Mouse (Mus musculus) heart, postnatal 10 days (tissue): Measurements from ENCODE around the gene D330020A13Rik. TPM values are rescaled to one million over a fixed set of nuclear protein-coding genes. Genes with fewer than 3 reads are reported as not detected.

ENCODE experiments used
- DNase-seq, 2 experiments: peaks; one replicate each; pipeline ENCODE4 v3.0.0; 2021
- intact Hi-C: fragments of 180-260 bp; cut with DNase I; formaldehyde crosslinking; loops from one replicate; pipeline ENCODE4 v1.15.1; 2025
- total RNA-seq, 2 experiments: library from RNA; stranded (reverse); gene quantifications; 2 replicates each; pipeline ENCODE4 v1.2.3; 2021

The D330020A13Rik gene
- total RNA-seq: not detected

DNA sequence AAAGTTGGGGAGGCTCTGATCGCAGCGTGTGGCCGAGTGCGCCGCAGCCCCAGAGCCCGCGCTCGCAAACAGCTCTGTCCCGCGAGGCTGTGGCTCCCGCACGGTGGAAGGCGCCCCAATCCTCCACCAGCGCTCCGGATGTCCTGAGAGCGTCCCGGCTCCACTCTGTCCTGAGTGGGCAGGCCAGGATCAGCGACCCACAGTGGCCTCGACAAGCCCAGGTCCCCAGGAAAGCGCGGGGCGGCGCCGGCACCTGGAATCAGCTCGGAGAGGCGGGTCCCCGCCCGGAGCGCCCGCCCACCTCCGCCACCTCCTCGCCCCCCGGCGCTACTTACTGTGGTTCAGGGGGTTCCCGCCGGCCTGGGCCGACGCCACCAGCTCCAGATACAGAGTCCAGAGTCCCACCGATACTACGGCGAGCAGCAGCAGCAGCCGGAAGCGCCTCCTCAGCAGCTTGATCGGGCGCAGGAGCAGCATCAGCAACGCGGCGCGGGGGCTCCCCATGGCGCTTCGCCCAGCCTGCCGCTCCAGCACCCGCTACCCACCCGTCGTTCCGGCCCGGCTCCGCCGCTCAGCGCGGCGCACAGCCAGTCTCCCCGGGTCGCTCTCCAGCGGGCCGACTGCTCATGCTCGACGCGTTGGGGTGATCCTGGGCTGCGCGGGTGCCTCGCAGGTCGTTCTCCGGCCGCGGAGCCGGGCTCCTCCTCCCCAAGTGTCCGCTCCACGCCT lies at the start of gene D330020A13Rik, which contains the start of gene B4galnt3:
Gene D330020A13Rik (plus strand): TSS at position 309 of the 729 bp plus-strand sequence.
Gene B4galnt3 (minus strand): TSS at position 504 of the 729 bp plus-strand sequence.
- peak; percentile 25 to 37 for DNase-seq
- intact Hi-C loops: no loop called here

DNA sequence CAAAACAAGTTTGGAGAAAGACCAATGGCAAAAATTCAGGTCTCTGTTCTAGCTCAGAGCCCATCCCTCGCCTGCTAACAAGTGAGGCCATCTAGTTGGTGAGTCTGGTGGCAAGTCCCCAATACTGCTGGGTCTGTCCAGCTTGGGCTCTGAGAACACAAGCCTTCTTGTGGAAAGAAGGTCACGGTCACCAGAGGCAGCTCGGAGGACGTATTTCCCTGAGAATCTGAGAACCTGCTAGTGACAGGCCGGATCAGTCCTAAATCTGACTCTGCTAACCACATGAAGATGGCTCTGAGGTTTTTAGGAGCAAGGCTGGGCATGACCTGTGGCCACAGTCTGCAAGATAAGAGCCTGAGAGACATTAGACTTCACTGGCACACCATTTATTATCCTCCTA lies 47.5 kb upstream of the D330020A13Rik start:
- no peak for DNase-seq
- intact Hi-C loops: no loop called here

DNA sequence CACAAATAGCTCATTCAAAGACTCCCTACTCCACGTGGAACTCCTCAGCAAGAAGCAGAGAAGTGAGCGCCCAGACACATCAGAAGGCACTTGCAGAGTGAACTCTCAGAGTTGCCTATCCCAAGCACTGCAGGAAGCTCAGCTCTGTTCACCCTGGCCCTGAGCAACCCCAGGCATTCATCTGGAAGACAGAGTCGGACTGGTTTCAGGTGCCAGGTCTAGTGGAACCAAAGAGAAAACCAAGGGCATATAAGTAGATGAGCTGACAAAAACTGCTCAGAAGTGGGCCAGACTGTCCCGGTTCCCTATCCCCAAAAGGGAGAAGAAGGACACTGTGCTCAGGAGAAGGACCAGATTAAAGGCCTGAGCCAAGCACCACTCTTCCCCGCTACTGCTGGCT lies 44.3 kb upstream of the D330020A13Rik start:
- intact Hi-C loops: no loop called here
- no peak for DNase-seq

DNA sequence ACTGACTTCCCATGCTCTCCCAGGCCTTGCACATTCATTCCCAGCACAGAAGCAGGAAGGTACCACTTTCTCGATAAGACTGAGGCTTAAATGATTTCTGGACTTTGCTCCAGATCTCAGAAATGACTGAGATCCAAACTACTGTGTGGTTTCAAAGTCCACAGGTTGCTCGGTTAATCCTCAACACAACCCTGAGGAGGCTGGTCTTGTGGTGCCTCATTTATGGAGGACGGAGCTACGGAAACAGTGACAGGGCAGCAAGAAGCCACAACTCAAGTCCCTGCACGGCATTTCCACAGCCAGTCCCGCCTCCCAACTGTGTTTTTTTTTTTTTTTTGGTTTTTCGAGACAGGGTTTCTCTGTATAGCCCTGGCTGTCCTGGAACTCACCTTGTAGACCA lies 43.2 kb upstream of the D330020A13Rik start:
- DNase-seq: no peak
- intact Hi-C loops: no loop called here

DNA sequence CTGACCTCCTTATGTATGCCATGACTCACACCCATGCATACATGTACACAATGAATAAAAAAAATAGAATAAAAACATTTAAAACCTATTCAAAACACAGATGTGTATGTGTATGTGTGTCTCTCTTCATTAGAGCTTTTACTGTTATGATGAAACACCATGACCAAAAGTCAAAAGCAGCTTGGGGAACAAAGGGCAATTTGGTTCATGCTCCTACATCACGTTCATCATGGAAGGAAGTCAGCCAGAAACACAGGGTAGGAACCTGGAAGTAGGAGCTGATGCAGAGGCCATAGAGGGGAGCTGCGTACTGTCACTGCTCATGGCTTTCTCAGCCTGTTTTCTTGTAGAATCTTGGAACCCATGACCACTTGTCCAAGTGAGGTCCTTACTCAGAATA lies 41.4 kb upstream of the D330020A13Rik start:
- intact Hi-C loops: no loop called here
- no peak for DNase-seq

DNA sequence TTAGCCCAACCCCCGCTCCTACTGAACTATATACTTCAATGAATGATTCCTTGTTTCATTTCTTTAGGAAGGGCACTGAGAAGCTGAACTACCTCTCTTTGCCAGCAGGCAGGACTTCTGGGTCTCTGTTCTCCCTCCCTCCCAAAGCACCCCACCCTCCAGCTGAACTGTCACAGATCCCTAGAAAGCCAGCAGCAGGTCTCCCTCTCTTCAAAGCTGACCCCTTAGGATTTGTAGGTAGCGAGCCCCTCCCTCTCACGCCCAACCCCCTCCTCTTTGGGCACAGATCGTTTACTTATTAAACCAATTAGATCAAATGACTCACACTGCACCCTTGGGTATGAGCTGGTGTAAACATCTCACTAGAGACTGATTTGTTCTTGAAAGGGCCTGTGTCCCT lies 39.5 kb upstream of the D330020A13Rik start:
- no peak for DNase-seq
- intact Hi-C loops: no loop called here

DNA sequence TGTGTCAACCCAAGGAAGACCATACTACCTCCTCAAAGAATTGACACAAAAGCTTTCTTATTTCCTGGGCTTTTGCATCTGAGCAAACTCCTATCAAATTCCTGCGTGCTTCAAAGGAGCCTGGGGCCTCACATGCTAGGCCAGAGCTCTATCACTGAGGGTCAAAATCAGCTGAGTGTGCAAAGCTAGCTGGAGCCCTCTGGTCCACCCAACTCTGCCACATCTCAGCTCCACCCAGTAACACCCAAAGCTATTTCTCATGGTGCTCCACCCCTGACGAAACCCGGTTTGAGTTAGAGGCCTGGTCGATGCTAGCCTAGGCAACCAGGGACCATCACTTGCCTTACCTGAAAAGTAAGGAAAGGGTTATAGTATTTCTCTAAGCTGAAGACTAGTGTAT lies 39.0 kb upstream of the D330020A13Rik start:
- DNase-seq: no peak
- intact Hi-C loops: no loop called here

DNA sequence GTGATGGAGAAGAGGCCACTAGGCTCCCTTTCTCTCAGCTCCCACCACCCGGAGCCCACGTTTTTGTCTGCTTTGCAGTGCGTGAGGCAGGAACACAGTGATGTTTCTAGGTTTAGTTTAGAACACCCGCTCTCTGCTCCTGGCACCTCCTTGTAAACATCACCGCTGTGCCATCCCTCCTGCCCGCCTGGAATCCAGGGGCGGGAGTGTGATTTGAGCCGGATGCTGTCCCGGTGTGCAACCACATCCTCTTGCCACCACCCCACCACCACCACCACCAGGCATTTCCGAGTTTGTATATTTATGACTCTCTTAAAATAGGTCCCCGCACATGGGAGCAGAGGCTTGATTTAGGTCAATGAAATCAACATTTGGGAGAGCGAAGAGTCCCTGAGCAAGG lies 38.5 kb upstream of the D330020A13Rik start:
- intact Hi-C loops: no loop called here
- DNase-seq: no peak

DNA sequence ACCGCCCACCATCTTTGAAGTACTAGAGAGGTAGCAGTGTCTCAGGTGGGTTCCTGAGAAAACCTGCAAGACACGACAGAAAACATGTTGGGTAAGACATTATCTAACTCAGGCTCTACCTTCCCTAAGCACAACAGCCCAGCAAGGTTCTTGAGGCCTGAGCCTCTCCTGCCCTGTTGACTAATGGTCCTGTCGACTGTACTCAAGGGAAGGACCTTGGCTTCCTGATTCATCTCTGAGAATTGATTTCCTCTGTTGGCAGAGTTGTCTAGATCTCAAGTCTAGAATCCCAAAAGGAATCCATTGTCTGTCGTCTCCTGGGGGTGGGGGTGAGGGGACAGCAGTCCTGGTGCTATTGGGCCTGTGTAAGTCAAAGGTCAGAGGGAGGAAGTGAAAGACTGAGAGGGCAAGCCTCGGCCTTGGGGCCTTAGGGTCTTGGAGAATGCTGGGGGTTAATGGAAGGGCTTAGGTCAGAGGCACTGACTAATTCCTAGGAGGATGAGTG lies 37.7 kb upstream of the D330020A13Rik start:
- intact Hi-C loops: no loop called here
- no peak for DNase-seq

DNA sequence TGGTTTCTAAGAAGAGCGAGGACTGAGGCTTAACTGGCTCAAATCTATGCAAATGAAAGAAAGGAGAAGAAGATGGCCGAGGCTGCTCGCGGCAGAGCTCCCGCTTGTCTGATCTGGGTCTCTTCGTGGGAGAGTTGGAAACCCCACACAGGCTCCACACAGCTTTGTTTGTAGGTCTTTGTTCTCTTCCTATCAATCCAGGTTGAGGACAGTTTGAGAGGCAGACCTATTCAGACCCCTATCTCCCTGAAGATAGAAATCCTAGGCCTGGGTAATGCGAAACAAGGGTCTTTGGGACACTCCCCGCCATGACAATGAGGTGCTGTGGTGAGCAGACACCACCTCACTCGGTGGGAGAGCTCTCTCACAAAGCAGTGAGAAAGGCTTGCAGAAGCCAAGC lies 34.7 kb upstream of the D330020A13Rik start:
- intact Hi-C loops: no loop called here
- no peak for DNase-seq

DNA sequence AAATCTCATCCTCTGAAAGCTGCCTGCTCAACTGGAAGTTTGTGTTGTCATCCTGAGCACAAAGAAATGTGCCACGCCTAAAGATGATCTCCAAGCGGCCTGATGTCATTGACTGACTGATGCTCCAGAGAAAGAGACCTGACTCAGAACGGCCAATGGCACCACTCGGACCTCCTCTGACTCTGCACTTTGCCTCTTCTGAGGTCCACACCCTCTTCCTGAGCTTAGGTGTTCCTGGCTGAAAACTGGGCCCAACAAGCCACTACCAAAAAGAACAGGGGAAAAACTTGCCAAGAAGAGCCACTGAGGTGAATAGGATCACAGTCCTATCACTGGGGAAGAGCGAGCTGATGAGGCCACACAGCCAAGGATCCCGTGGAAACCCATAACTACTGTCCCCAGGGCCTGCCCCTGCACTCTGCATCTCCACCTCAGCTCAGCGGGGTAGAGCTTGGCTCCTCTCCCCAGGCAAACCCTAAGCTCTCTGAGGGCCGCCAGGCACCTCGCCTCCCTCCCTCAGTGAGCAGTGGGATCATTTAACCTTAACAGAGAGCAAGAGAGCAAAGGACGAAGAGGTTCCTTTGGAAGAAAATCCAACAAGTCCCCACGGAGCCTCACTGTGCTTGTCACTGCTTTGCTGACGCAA lies 31.2 kb upstream of the D330020A13Rik start:
- no peak for DNase-seq
- intact Hi-C loops: no loop called here

DNA sequence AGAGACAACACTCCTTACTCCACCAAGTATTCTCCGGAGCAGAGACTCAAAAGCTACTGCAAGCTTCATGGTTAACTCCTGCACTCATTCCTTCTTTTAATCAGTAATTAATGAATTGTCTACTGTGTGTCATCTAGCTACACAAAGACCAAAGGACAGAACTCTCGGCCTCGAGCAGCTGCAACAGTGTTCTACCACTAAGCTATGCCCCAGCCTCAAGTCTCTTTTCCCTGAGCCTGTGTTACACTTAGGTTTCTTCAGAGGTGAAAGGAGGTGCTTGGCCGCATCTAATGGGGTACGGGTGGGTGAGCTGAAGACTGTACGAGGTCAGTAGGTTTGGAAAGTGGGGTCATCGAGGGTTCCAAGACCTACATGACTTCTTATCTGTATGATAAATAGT lies 30.6 kb upstream of the D330020A13Rik start:
- intact Hi-C loops: no loop called here
- no peak for DNase-seq

DNA sequence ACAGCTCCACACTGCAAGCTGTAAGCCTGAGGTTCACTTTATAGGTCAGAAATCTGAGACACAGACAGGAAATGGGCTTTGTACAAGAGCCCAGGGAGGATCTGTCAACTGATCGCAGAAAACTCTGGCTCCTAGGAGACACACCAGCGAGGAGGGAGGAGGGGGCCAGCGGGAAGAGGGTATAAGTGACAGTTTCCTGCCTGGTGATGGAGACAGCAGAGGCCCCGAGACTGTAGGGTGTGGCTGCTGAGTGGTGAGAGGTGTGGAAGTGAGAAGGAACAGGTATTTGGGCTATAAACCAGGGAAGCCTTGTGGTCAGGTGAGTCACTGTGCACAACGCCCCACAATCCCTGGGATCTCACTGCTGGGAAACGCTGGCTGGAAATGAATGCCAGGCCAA lies 30.0 kb upstream of the D330020A13Rik start:
- no peak for DNase-seq
- intact Hi-C loops: no loop called here

DNA sequence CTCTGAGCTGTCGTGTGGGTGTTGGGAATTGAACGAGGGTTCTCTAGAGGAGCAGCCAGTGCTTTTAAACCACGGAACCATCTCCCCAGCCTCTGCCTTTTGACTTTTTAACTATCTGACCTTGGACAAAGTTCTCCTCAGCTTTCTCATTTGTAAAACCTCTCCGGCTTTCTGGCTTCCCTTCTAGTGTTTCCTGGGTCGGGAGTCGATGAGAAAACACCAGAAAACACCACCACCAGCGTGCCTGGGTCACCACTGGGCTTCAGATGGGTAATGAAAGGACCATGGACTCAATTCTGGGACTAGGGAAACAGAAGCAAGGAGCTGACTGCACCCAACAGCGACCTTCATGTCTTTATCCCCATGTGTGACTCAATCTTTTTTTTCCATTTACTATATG lies 20.0 kb upstream of the D330020A13Rik start:
- DNase-seq: peak; percentile 8 to 23
- intact Hi-C loops: no loop called here

DNA sequence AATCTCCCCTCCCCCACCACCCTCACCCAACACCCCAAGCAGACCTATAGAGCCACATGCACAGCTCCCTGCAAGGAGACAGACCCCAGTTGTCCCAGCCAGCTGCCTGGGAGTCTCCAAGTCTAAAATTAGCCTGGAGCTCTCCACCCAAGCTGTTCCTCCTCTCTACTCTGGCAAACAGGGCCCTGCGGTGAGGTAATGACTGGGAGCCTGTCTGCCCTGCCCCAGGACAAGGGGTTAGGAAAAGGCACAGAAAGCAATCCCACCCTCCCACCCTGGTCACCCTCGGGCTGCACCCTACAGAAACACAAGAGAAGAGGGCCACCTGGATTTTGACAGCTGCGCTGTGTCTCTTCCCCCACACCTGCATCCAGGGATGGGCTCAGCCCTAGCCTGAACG lies 19.3 kb upstream of the D330020A13Rik start:
- intact Hi-C loops: no loop called here
- DNase-seq: peak; percentile 77 to 80

DNA sequence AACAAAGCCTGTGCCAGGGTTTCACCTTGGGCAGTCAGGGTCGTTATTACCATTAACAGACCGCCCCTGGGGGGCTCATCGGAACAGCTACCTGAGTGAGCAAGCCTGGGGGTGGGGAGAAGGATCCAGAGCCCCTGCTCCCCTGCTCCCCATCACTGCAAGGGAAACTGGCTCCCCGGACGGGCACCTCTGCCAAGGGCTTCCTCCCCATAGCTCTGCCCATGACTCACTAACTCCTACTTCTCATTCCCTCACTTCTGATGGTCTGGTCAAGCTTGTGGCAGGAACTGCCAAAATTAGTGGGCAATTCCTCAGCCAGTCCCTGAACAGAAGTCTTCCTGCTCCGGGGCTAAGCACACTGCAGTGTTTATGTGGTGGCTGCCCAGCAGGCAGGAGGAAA lies 18.9 kb upstream of the D330020A13Rik start:
- DNase-seq: peak; percentile 44 to 51
- intact Hi-C loops: no loop called here

DNA sequence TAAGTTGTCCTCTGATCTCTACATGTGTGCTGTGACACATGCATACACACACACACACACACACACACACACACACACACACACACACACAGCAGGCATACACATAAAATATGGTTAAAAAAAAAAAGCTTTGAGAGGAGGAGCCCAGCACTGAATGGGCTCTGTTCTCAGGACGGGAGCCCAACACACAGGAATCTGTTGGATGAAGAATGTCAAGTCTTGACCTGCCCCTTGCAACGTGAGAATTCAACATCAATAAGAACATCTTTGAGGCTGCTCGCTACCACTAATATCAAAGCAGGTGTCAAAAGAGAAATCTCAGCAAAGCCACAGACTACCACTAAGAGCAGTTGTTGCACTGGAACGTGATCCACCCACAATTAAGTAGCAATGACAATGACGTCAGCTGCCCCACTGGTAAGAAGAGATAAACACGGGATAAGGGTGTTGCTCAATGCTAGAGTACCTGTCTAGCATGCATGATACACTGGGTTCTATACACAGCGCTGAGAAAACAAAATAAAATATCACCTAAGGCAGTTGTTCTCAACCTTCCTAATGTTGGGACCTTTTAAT lies 17.2 kb upstream of the D330020A13Rik start:
- intact Hi-C loops: no loop called here
- DNase-seq: no peak

DNA sequence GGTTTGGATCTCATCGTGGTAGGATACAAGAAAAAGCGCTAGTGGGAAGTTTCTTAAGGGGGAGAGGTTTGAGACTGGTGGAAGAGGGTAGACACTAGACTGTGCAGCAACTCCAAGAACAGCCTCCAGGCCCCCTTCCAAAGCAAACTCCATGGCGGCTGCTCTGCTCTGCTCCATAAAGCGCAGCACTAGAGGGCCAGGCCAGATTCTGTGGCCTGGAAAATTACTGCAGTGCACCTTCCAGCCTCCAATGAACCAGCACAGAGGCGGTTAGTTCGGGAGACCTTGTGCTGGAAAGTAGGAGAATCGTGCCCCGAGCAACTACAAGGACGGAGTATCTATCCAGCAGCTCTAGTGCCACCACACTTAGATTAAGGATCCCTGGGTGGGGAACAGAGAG lies 6.9 kb upstream of the D330020A13Rik start:
- no peak for DNase-seq
- intact Hi-C loops: no loop called here

DNA sequence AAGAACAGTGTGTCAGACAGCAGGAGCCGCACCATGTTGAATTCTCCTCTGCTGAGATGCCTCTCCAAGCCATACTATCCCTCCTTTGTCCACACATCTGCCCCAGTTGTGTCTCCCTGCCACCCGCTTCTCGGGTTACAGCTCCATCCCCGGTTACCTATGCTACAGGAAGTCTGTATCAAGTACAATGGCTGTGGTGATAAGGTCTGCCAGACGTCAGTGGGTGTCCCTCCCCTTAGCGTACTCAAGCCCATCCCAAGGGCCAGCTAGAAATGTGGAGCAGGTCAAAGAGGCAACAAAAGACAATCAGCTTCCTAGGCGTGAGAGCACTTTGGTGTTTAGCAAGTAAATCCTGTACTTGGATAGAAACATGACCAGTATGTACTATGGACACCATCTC lies 5.6 kb upstream of the D330020A13Rik start:
- DNase-seq: no peak
- intact Hi-C loops: no loop called here

DNA sequence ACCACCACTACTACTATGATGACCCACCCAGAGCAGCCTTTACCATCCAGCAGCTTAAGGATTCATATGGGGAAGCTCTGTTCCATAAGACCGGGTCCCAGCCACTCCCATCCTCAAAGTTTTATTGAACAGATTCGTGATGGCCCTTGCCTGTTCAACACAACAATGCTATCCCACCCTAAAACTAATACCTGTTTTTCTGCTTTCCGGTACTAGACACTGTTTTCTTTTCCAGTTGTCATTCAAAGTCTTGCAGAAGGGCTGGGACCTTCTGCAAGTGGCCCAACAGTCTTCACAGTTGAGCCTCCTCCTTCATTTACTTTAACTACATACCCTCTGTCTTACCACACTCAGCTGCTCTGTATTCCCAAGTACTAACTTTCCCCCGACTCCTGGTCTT lies 4.7 kb upstream of the D330020A13Rik start:
- DNase-seq: no peak
- intact Hi-C loops: no loop called here

DNA sequence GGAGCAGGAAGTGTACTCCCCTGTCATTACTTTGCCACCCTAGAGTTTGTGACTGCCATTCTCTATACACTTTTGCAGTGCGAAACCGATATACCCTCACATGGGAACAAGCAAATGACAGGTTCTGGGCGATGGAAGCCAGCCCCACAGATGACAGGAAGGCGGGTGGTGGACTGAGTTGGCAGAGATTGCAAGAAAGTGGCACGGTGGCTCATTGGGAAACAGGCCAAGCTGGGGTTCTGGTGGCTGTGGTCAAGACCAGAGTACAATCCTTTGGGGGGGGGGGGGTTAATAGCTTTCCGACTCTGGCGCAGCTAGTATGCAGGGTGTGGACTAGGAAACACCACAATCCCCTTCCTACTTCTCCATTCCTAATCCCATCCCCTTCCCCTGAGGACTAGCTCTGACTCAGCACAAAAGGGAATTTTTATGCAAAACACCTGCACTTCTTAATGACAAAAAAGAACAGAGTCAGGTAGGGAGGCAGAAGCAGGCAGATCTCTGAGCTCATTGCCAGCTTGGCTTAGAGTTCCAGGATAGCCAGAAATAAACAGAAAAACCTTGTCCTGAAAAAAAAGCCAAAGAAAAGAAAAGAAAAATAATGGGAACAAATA lies 2.7 kb upstream of the D330020A13Rik start:
- intact Hi-C loops: no loop called here
- no peak for DNase-seq

DNA sequence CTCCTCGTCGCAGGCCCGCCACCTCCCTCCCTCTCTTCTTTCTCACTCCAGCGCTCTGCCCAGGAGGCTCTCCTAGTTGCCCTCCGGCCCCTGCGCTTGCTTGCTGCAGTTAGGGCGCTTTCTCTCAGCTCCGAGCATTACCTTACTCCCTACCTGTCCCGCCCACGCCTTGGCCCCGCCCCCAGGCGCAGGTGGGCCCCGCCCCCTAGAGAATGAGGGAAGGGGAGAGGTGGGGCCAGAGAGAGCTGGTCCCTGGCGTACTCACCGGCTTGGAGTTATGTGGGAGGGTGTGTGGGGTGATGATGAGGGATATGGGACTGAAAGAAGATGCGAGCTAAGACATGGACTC lies 595 bp downstream of the D330020A13Rik start:
- no peak for DNase-seq
- intact Hi-C loops: no loop called here
